In the genomic region with DNA sequence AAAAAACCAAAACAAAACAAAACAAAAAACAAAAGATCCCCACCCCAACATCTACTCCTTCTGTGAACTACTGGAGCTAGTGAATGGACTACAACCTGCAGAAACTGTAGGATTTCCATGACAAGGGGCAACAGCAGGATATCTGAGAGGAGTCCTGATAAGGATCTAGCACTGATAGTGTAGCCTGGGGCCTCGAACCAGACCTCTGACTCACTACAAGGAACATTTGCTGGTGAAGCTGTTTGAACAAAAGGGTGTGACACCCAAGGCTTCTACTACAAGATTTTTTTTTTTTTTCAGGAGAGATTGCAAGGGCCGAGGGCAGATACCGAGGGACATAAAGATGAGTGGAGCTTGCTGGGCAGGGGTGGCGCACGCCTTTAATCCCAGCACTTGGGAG, we compare ENCODE assay signal across 20 mouse cellular contexts. TPM values are rescaled to one million over a fixed set of nuclear protein-coding genes. Genes with fewer than 3 reads are reported as not detected.
"Had no signal": no experiment of that assay in that cellular context is flagged by ENCODE, and none has a peak within 500 bp of the region (broad histone marks: within the 10 kb centered on the region; RNA-seq: fewer than 3 reads in every experiment).

No protein-coding gene starts in this region.

- DNase-seq: kidney, adult 8-10 months; kidney, postnatal 10 days; left cerebral cortex, postnatal 4 days; lung, embryonic 14.5 days; right cerebral cortex, postnatal 4 days had no signal

RNA-seq across cellular contexts. Expression of a gene that starts 17.4 kb away (rescaled TPM):
- total RNA-seq: layer of hippocampus, postnatal 14 days; left cerebral cortex, postnatal 14 days; left cerebral cortex, postnatal 4 days; monocyte, adult 5-6 weeks; neutrophil, adult 5-6 weeks had no signal
- polyA plus RNA-seq: kidney, embryonic 15.5 days; limb, embryonic 12.5 days; limb, embryonic 15.5 days; liver, embryonic 11.5 days; liver, embryonic 14.5 days; liver, postnatal 0 days; lung, embryonic 14.5 days; lung, postnatal 0 days; macrophage; midbrain, embryonic 12.5 days; myocyte; stomach, embryonic 14.5 days had no signal
